Mouse (Mus musculus) liver, adult 2 months (tissue): Measurements from ENCODE around the gene Olfr823.

Experiments used
- CTCF ChIP-seq: fragments of 200-500 bp; IDR thresholded peaks from 2 replicates; pipeline ENCODE4 v1.5.1; 2011; ENCODE audit warnings: low read depth, low read length, control low read depth
- POLR2A ChIP-seq: fragments of 200-500 bp; IDR thresholded peaks from 2 replicates; pipeline ENCODE4 v1.6.1; 2011; ENCODE audit warnings: low read length, control low read depth; ENCODE audit not compliant: insufficient read depth; ENCODE audit errors: extremely low read depth

DNA sequence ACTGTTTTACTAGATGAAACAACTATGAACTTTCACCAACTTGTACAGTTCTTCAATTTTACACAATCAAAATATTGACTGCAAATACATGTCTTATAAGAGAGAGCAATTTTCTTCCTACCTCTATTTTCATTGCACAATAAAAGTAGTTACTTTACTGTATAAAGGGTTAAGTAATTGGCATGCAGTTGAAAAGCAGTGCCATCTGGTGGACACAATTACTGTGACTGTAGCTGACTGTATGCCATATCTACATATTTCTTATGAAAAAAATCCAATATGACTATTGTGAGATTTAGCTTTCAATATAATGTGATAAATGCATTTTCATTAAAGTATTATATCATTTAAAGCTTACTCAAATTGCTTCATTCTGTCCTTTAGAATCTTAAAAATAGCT, 19.1 kb downstream of the Olfr823 start:
- TF ChIP-seq POLR2A (no peak), CTCF (no peak)
